Mouse (Mus musculus): ENCODE data around the gene Rnf185.

DNA sequence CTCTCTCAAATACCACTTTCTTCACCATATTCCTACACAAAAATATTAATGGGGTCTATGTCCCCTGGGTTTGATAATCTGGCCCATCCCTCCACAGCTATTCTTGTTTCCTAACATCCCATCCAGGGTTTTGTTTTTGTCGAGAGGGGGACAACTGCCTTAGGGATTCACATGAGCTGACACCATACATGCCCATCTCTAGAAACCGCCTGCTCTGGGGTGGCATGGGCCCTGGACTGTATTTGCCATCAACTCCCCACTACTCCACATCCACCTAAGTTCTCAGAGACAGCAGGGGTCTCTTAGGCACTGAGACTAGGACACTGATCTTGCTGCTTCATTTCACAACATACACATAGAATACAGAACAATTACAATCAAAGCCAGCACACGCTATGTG, 20.6 kb downstream of the Rnf185 start:
- no peak for TF ChIP-seq POLR2A (IDR thresholded peaks at IDR 0.05; ENCODE audit: low read depth, low read length)
- no peak for TF ChIP-seq CTCF (IDR thresholded peaks at IDR 0.05; ENCODE audit: borderline replicate concordance, insufficient read depth, low read length)

Data from embryonic fibroblast, embryonic 13.5 days (primary cell).